Comparison of ENCODE assay signal across 8 mouse cellular contexts in genomic region chr12:89479096-89479495, GRCm38 (mm10).
DNase-seq lines count a peak whose midpoint lies in the region; ATAC-seq and TF ChIP-seq lines count a peak whose summit lies in the region.
"Had no signal": no experiment of that assay in that cellular context is flagged by ENCODE, and none has a peak within 500 bp of the region (broad histone marks: within the 10 kb centered on the region; RNA-seq: fewer than 3 reads in every experiment).

No protein-coding gene starts in this region.

- peak; percentile 77 for TF ChIP-seq CTCF in stomach, postnatal 0 days (IDR thresholded peaks at IDR 0.05; ENCODE audit: low read depth)

- H3K9ac ChIP-seq in kidney, embryonic 15.5 days: no peak overlapping the region
- H3K9ac ChIP-seq in stomach, postnatal 0 days (ENCODE audit: low read length): no peak overlapping the region
- H3K9ac ChIP-seq: liver, embryonic 15.5 days had no signal

- no peaks in the 10 kb centered on the region for H3K9me3 ChIP-seq in kidney, embryonic 15.5 days (replicated peaks)
- no peaks in the 10 kb centered on the region for H3K9me3 ChIP-seq in stomach, postnatal 0 days (ENCODE audit: control insufficient read depth, low read length)
- H3K9me3 ChIP-seq: liver, embryonic 15.5 days had no signal

- WGBS in kidney, embryonic 15.5 days: 16% methylated on average over 4 of the region's 4 CpGs
- 17% methylated on average over 4 of the region's 4 CpGs for WGBS in stomach, postnatal 0 days

- no peak for TF ChIP-seq EP300 in stomach, postnatal 0 days (optimal IDR thresholded peaks at IDR 0.05)

- no peak for ATAC-seq in kidney, embryonic 15.5 days (replicated peaks; ENCODE audit: low FRiP score)
- no peak for ATAC-seq in stomach, postnatal 0 days (ENCODE audit: low FRiP score, low TSS enrichment)

- peak; percentile 61 for DNase-seq in kidney, adult 9 months
- DNase-seq in CD4-positive helper T cell, adult 2 months (ENCODE audit: low read depth, low spot score): peak; percentile 18
- DNase-seq in ES-CJ7 (ENCODE audit: low read depth, low spot score): peak; percentile 31
- peak; percentile 73 to 78 for DNase-seq in cerebellum, postnatal 14 days
- peak; percentile 16 to 71 for DNase-seq in layer of hippocampus, postnatal 14 days (ENCODE audit: low spot score in 2 of 2)
- peak; percentile 13 for DNase-seq in stomach, postnatal 0 days (ENCODE audit: low spot score)

- no peaks in the 10 kb centered on the region for H3K36me3 ChIP-seq in kidney, embryonic 15.5 days
- no peaks in the 10 kb centered on the region for H3K36me3 ChIP-seq in stomach, postnatal 0 days (ENCODE audit: control insufficient read depth, insufficient read depth, low read length)
- H3K36me3 ChIP-seq: liver, embryonic 15.5 days had no signal

- no peaks in the 10 kb centered on the region for H3K4me1 ChIP-seq in kidney, embryonic 15.5 days
- no peaks in the 10 kb centered on the region for H3K4me1 ChIP-seq in stomach, postnatal 0 days (replicated peaks; ENCODE audit: control insufficient read depth, insufficient read depth)
- H3K4me1 ChIP-seq: liver, embryonic 15.5 days had no signal

- H3K27ac ChIP-seq in kidney, embryonic 15.5 days: no peak overlapping the region
- no peak overlapping the region for H3K27ac ChIP-seq in stomach, postnatal 0 days (replicated peaks)
- H3K27ac ChIP-seq: liver, embryonic 15.5 days had no signal

- H3K4me2 ChIP-seq in kidney, embryonic 15.5 days: no peak overlapping the region
- H3K4me2 ChIP-seq in stomach, postnatal 0 days (replicated peaks; ENCODE audit: low read depth): no peak overlapping the region
- H3K4me2 ChIP-seq: liver, embryonic 15.5 days had no signal

- no peak overlapping the region for H3K4me3 ChIP-seq in kidney, embryonic 15.5 days (replicated peaks)
- no peak overlapping the region for H3K4me3 ChIP-seq in stomach, postnatal 0 days (ENCODE audit: low read depth, low read length)
- H3K4me3 ChIP-seq: liver, embryonic 15.5 days had no signal

- no peaks in the 10 kb centered on the region for H3K27me3 ChIP-seq in kidney, embryonic 15.5 days
- no peaks in the 10 kb centered on the region for H3K27me3 ChIP-seq in stomach, postnatal 0 days (ENCODE audit: control insufficient read depth, insufficient read depth, low read length)
- H3K27me3 ChIP-seq: liver, embryonic 15.5 days had no signal

Comparison
In these comparisons a context has a peak if more than half of its experiments do, and no peak if none do; other contexts are left out.
1. DNase-seq: peak in every context shown above with its lines; median percentile 76 in cerebellum, postnatal 14 days; 61 in kidney, adult 9 months; 44 in layer of hippocampus, postnatal 14 days; 31 in ES-CJ7; 18 in CD4-positive helper T cell, adult 2 months; 13 in stomach, postnatal 0 days.